Mouse (Mus musculus) gastrocnemius, postnatal 36 days (tissue): ENCODE measurements around the gene Ufc1. TPM values are rescaled to one million over a fixed set of nuclear protein-coding genes. Genes with fewer than 3 reads are reported as not detected.
A peak's percentile ranks its signal among the peaks of the same experiment; 100 is the strongest.

ENCODE experiments used
- DNase-seq, 2 experiments: peaks; one replicate each; pipeline ENCODE4 v3.0.0; 2022
- intact Hi-C: fragments of 180-260 bp; cut with DNase I; formaldehyde crosslinking; loops from one replicate; pipeline ENCODE4 v1.15.1; 2025
- total RNA-seq, 2 experiments: library from RNA; stranded (reverse); gene quantifications; 2 replicates each; pipeline ENCODE4 v1.2.3; 2021

Gene Ufc1
- total RNA-seq, 2 experiments from 2014 or later = 80.9 to 82.2 TPM

- intact Hi-C loops = loop anchor here (5.0 kb wide), 1 partner anchor 33 kb away; the partner anchor contains the start of gene Dedd
- no peak for DNase-seq
Observed at GRCm38 (mm10) chr1:171293906-171294297, 922 bp downstream of the Ufc1 start.

- intact Hi-C loops = loop anchor here (5.0 kb wide), 1 partner anchor 34 kb away; the partner anchor contains the start of gene Dedd
- DNase-seq = no peak
Observed at GRCm38 (mm10) chr1:171293351-171293750, 1.5 kb downstream of the Ufc1 start.

- intact Hi-C loops = loop anchor here (10.0 kb wide), 1 partner anchor 174 kb away; the partner anchor contains the start of gene Cfap126
- DNase-seq = no peak
Observed at GRCm38 (mm10) chr1:171288328-171288727, 6.5 kb downstream of the Ufc1 start.

- intact Hi-C loops = loop anchor here (10.0 kb wide), 1 partner anchor 173 kb away; the partner anchor contains the start of gene Cfap126
- DNase-seq = peak; percentile 88 to 91
Observed at GRCm38 (mm10) chr1:171287136-171288081, 7.4 kb downstream of the Ufc1 start, which contains the start of gene Usp21. TSS of gene Usp21 (minus strand) at chr1:171287991.

- intact Hi-C loops = loop anchor here (10.0 kb wide), 1 partner anchor 172 kb away; the partner anchor contains the start of gene Cfap126
- DNase-seq = no peak
Observed at GRCm38 (mm10) chr1:171286517-171286916, 8.3 kb downstream of the Ufc1 start.

- intact Hi-C loops = loop anchor here (10.0 kb wide), 1 partner anchor 170 kb away; the partner anchor contains the start of gene Cfap126
- no peak for DNase-seq
Observed at GRCm38 (mm10) chr1:171285096-171285892, 9.5 kb downstream of the Ufc1 start.

- intact Hi-C loops = loop anchor here (10.0 kb wide), 1 partner anchor 170 kb away; the partner anchor contains the start of gene Cfap126
- no peak for DNase-seq
Observed at GRCm38 (mm10) chr1:171284491-171284890, 10.3 kb downstream of the Ufc1 start.

- intact Hi-C loops = loop anchor here (10.0 kb wide), 1 partner anchor 169 kb away; the partner anchor contains the start of gene Cfap126
- no peak for DNase-seq
Observed at GRCm38 (mm10) chr1:171283188-171284160, 11.3 kb downstream of the Ufc1 start.

- intact Hi-C loops = loop anchor here (10.0 kb wide), 1 partner anchor 167 kb away; the partner anchor contains the start of gene Cfap126
- no peak for DNase-seq
Observed at GRCm38 (mm10) chr1:171282086-171282805, 12.6 kb downstream of the Ufc1 start.

GRCm38 (mm10) chr1:171281528-171281923, 13.3 kb downstream of the Ufc1 start:
- intact Hi-C loops = loop anchor here (10.0 kb wide), 1 partner anchor 167 kb away; the partner anchor contains the start of gene Cfap126
- peak; percentile 73 to 90 for DNase-seq

- intact Hi-C loops = loop anchor here (10.0 kb wide), 1 partner anchor 166 kb away; the partner anchor contains the start of gene Cfap126
- peak in 1 of 2 experiments; percentile 86 for DNase-seq
Observed at GRCm38 (mm10) chr1:171280916-171281527, 13.8 kb downstream of the Ufc1 start, which contains the start of gene Ppox. TSS of gene Ppox (minus strand) at chr1:171281186.

GRCm38 (mm10) chr1:171280250-171280915, 14.4 kb downstream of the Ufc1 start:
- intact Hi-C loops = loop anchor here (10.0 kb wide), 1 partner anchor 166 kb away; the partner anchor contains the start of gene Cfap126
- DNase-seq = no peak

- intact Hi-C loops = loop anchor here (10.0 kb wide), 1 partner anchor 165 kb away; the partner anchor contains the start of gene Cfap126
- no peak for DNase-seq
Observed at GRCm38 (mm10) chr1:171279721-171280120, 15.1 kb downstream of the Ufc1 start.

- DNase-seq = no peak
- intact Hi-C loops = no loop called here
Observed at GRCm38 (mm10) chr1:171279012-171279705, 15.7 kb downstream of the Ufc1 start.

- no peak for DNase-seq
- intact Hi-C loops = no loop called here
Observed at GRCm38 (mm10) chr1:171278436-171278835, 16.4 kb downstream of the Ufc1 start.

- intact Hi-C loops = no loop called here
Observed at GRCm38 (mm10) chr1:171277736-171278135, 17.1 kb downstream of the Ufc1 start.

More at GRCm38 (mm10) chr1:171277736-171278135, 17.1 kb downstream of the Ufc1 start:
- no peak for DNase-seq
